Mouse (Mus musculus) heart, embryonic 12.5 days (tissue): Measurements from ENCODE around the gene Sdha. TPM values are rescaled to one million over a fixed set of nuclear protein-coding genes. Genes with fewer than 3 reads are reported as not detected.
A peak's percentile ranks its signal among the peaks of the same experiment; 100 is the strongest.

Source experiments
- ATAC-seq: fragments of 200-750 bp; cut with Nextera tagmentation; 2 replicates; pipeline ENCODE4 v1.8.0; 2017; ENCODE audit warnings: moderate TSS enrichment, moderate library complexity; ENCODE audit not compliant: insufficient number of reproducible peaks, low FRiP score
- H3K27ac ChIP-seq: fragments of 300-500 bp; sonication (generic); 2 replicates; pipeline ENCODE4 v1.5.1; 2016; ENCODE audit warnings: mild to moderate bottlenecking, moderate library complexity; ENCODE audit not compliant: poor library complexity, severe bottlenecking
- H3K27me3 ChIP-seq: fragments of 300-500 bp; sonication (generic); replicated peaks from 2 replicates; pipeline ENCODE4 v1.6.1; 2016; ENCODE audit warnings: mild to moderate bottlenecking, moderate library complexity
- H3K36me3 ChIP-seq: fragments of 300-500 bp; sonication (generic); 2 replicates; pipeline ENCODE4 v1.6.1; 2016; ENCODE audit warnings: mild to moderate bottlenecking, moderate library complexity
- H3K4me1 ChIP-seq: fragments of 300-500 bp; sonication (generic); replicated peaks from 2 replicates; pipeline ENCODE4 v1.6.1; 2016; ENCODE audit warnings: mild to moderate bottlenecking
- H3K4me2 ChIP-seq: fragments of 300-500 bp; sonication (generic); 2 replicates; pipeline ENCODE4 v1.6.1; 2016; ENCODE audit warnings: mild to moderate bottlenecking, moderate library complexity
- H3K4me3 ChIP-seq: fragments of 300-500 bp; sonication (generic); 2 replicates; pipeline ENCODE4 v1.5.1; 2016; ENCODE audit warnings: mild to moderate bottlenecking
- H3K9ac ChIP-seq: fragments of 300-500 bp; sonication (generic); 2 replicates; pipeline ENCODE4 v1.6.1; 2016; ENCODE audit warnings: mild to moderate bottlenecking, moderate library complexity
- H3K9me3 ChIP-seq: fragments of 300-500 bp; sonication (generic); replicated peaks from 2 replicates; pipeline ENCODE4 v1.6.1; 2016; ENCODE audit warnings: mild to moderate bottlenecking, moderate library complexity
- WGBS: fragments of 180-500 bp; shearing (Covaris S2); methylation state at CpG from one replicate; pipeline ENCODE4 v1.1.7; 2016; 5-methylcytosine and 5-hydroxymethylcytosine counted together
- polyA plus RNA-seq: library from polyadenylated mRNA; unstranded; fragments of >200 nt; fragmentation: Nextera tagmentation; extraction: Ambion mirVana; gene quantifications from 2 replicates; pipeline ENCODE4 v1.2.1, GENCODE M21; 2016

Gene Sdha
- polyA plus RNA-seq, 1 experiment from 2014 or later: 450 TPM

DNA sequence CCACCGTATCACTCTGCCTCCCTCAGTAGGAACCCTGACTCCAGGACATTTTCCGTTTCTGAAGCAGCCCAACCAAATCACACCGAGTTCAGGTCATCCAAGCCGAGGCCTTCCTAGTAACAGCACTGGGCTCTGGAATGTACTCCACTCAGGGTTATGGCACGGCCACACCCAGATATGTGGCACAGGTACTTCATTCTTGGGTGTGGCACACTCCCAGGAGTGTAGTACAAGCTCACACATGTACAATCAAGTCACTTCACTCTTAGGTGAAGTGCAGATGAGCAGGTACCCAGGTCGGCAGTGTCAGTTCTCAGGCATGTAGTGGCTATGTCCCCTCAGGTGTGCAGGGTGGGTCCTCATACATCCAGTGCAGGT, 48.5 kb downstream of the Sdha start:
- no peaks in the 10 kb centered on the region for H3K27me3 ChIP-seq
- H3K4me2 ChIP-seq: no peak overlapping the region
- ATAC-seq: no peak
- no peak overlapping the region for H3K27ac ChIP-seq
- no peaks in the 10 kb centered on the region for H3K9me3 ChIP-seq
- H3K36me3 ChIP-seq: peaks cover 41% of the 10 kb centered on the region
- no peak overlapping the region for H3K4me3 ChIP-seq
- WGBS: 65% methylated on average over 6 of the region's 6 CpGs
- no peaks in the 10 kb centered on the region for H3K4me1 ChIP-seq
- no peak overlapping the region for H3K9ac ChIP-seq

DNA sequence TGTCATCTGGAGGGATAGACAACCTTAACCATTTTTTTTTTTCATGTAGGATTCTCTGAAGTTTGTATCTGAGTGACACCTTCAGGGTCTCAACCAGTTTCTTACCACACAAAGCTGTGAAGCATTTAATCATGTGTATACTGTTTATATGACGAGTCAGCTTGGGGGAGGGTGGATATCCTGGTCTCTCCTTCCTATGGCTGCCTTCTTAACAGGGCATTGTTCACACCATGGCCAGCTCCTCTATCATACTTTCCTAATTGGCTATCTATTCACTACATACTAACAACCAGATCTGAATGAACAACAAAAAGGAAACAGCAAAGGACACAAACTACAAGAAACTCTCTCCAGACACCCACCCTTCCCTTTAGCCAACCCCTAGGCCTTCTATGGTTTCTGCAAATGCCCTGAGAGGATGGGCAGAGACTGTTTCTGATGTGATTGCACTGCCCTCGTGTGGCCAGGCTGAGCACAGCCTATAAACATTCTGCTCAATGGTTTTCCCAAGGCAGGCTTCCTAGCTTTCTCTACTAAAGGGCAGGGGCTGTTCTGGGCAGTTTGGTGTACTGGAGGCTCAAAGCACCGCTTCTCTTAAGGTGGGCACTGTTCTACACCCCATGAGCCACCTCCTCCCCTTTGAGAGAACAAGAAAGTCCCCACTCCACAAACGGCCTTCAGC, 49.0 kb downstream of the Sdha start:
- ATAC-seq: no peak
- peaks cover 37% of the 10 kb centered on the region for H3K36me3 ChIP-seq
- H3K4me1 ChIP-seq: no peaks in the 10 kb centered on the region
- 41% methylated on average over 4 of the region's 4 CpGs for WGBS
- H3K4me2 ChIP-seq: no peak overlapping the region
- H3K9ac ChIP-seq: no peak overlapping the region
- no peaks in the 10 kb centered on the region for H3K9me3 ChIP-seq
- no peak overlapping the region for H3K27ac ChIP-seq
- H3K27me3 ChIP-seq: no peaks in the 10 kb centered on the region
- no peak overlapping the region for H3K4me3 ChIP-seq

DNA sequence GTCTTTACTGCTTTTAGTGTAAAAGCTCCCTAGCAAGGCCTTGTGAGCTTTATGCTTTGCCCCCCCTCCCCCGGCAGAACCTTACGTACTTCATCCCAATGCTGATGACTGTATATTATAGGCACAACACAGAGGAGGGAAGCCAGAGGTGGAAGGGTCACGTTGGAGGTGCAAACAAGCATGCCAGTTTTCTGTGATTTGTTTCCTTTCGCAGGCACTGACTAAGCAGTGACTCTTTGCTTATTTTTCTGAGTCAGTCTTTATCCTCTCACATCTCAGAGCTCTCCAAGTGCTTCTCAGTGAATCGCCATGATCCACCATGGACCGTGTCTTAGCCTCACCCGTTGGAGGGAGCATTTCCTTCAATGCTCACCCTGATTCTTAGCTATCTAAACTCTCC, 53.7 kb downstream of the Sdha start:
- H3K4me3 ChIP-seq: no peak overlapping the region
- no peak overlapping the region for H3K9ac ChIP-seq
- no peak overlapping the region for H3K4me2 ChIP-seq
- no peak for ATAC-seq
- WGBS: 66% methylated on average over 7 of the region's 7 CpGs
- H3K36me3 ChIP-seq: no peaks in the 10 kb centered on the region
- no peak overlapping the region for H3K27ac ChIP-seq
- H3K4me1 ChIP-seq: 0 out of 2 replicates have a peak, but pooled peaks cover 4% of the 10 kb centered on the region
- H3K9me3 ChIP-seq: no peaks in the 10 kb centered on the region
- H3K27me3 ChIP-seq: peaks cover 17% of the 10 kb centered on the region

GRCm38 (mm10) chr13:74292167-74292566, 57.9 kb downstream of the Sdha start, which contains the start of gene Ahrr:
Ahrr (minus strand) TSS chr13:74292331.
- H3K9ac ChIP-seq: peak within 1 kb of the TSS; percentile 2; the same call in 1 of the 2 replicates
- ATAC-seq: no peak
- no peaks in the 10 kb centered on the region for H3K36me3 ChIP-seq
- peaks cover 31% of the 10 kb centered on the region for H3K27me3 ChIP-seq
- H3K4me3 ChIP-seq: peak within 1 kb of the TSS; percentile 24
- no peaks in the 10 kb centered on the region for H3K9me3 ChIP-seq
- H3K4me1 ChIP-seq: 0 out of 2 replicates have a peak, but pooled peaks cover 4% of the 10 kb centered on the region
- under 1% methylated on average over 27 of the region's 27 CpGs for WGBS
- H3K4me2 ChIP-seq: peak within 1 kb of the TSS; percentile 60
- no peak within 1 kb of the TSS for H3K27ac ChIP-seq

- H3K9me3 ChIP-seq: no peaks in the 10 kb centered on the region
- 73% methylated on average over 5 of the region's 5 CpGs for WGBS
- ATAC-seq: no peak
Observed at GRCm38 (mm10) chr13:74289646-74290045, 60.4 kb downstream of the Sdha start.

DNA sequence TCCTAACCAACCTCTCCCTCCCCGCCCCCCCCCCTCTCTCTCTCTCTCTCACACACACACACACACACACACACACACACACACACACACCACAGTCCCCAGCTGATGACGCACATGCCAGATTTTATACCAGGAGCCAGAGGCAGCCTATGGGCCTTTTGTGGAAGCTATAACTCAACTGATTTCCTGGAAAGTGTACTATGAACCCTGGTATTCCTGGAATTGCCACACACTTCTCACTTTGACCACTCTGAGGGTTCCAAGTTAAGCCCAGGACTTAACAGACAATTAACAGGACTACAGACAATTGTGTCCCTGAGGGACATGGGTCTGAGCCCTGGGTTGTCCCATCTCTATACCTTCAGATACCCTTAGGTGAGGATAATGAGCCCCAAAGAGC, 67.8 kb downstream of the Sdha start:
- Histone ChIP-seq H3K9ac (no peak overlapping the region), H3K9me3 (no peaks in the 10 kb centered on the region), H3K27me3 (no peaks in the 10 kb centered on the region; the same call in 1 of the 2 replicates), H3K4me3 (no peak overlapping the region), H3K4me2 (no peak overlapping the region), H3K27ac (no peak overlapping the region), H3K4me1 (no peaks in the 10 kb centered on the region), H3K36me3 (no peaks in the 10 kb centered on the region)
- ATAC-seq: no peak
- 80% methylated on average over 1 of the region's 2 CpGs for WGBS

More at GRCm38 (mm10) chr13:74289646-74290045, 60.4 kb downstream of the Sdha start:
- Histone ChIP-seq H3K36me3 (no peaks in the 10 kb centered on the region), H3K4me3 (no peak overlapping the region), H3K4me2 (no peak overlapping the region), H3K9ac (no peak overlapping the region), H3K27ac (no peak overlapping the region), H3K27me3 (peaks cover 31% of the 10 kb centered on the region), H3K4me1 (0 out of 2 replicates have a peak, but pooled peaks cover 4% of the 10 kb centered on the region)

DNA sequence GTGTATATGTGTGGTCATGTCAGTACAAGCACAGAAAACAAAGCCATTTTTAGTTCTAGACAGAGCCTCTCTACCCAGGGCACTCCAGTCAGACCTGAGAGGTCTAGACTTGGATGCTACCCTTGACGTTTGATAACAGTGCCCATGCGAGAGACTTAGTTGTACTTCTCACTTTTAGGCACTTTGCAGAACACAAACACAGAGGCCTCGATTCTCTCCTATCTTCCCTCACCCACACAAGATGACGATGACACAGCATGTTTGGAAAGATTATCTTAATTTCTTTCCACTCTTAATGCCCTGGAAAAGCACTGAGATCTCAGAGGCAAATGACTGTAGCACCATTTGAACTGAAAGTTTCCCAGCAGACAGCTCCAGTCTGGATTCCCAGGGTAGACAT, 74.4 kb downstream of the Sdha start:
- Histone ChIP-seq H3K4me1 (no peaks in the 10 kb centered on the region), H3K36me3 (no peaks in the 10 kb centered on the region), H3K9ac (no peak overlapping the region), H3K4me3 (no peak overlapping the region), H3K27me3 (no peaks in the 10 kb centered on the region; the same call in 1 of the 2 replicates), H3K4me2 (no peak overlapping the region), H3K27ac (no peak overlapping the region), H3K9me3 (no peaks in the 10 kb centered on the region)
- no peak for ATAC-seq
- WGBS: 59% methylated on average over 4 of the region's 4 CpGs

Other genes with a start within 250 kb of the Sdha start
- not detected in 2 replicates for gene Slc9a3, start 228.8 kb downstream of the Sdha start, polyA plus RNA-seq
- gene Exoc3, start 141.5 kb downstream of the Sdha start, polyA plus RNA-seq: 50.4 and 51.0 TPM in 2 replicates
- 0.73 and 0.82 TPM in 2 replicates for gene Ahrr, start 57.9 kb downstream of the Sdha start, polyA plus RNA-seq
- gene Pdcd6, start 32.7 kb downstream of the Sdha start, polyA plus RNA-seq: 87.5 and 89.2 TPM in 2 replicates
- 48.7 and 54.9 TPM in 2 replicates for gene Ccdc127, start within 50 bp of the Sdha start, polyA plus RNA-seq
- 0.87 and 1.5 TPM in 2 replicates for gene Lrrc14b, start 13.7 kb upstream of the Sdha start, polyA plus RNA-seq
- 2.9 and 3.3 TPM in 2 replicates for gene Zfp72, start 40.6 kb upstream of the Sdha start, polyA plus RNA-seq
- 67.9 and 72.3 TPM in 2 replicates for gene Ftl1-ps1, start 49.4 kb upstream of the Sdha start, polyA plus RNA-seq
- gene Zfp825, start 143.7 kb upstream of the Sdha start, polyA plus RNA-seq: 13.2 and 14.8 TPM in 2 replicates